Mouse (Mus musculus): Measurements from ENCODE around the gene Cdh11.

GRCm38 (mm10) chr8:102785592-102786416 lies at the start of gene Cdh11:
- no peak for TF ChIP-seq CTCF (conservative IDR thresholded peaks at IDR 0.05; ENCODE audit: low read length)
- no peak for TF ChIP-seq POU5F1 (IDR thresholded peaks at IDR 0.05; ENCODE audit: borderline replicate concordance, low read length)
- no peak for TF ChIP-seq NANOG (IDR thresholded peaks at IDR 0.05; ENCODE audit: borderline replicate concordance, low read length)
